Mouse (Mus musculus) R1 (cell line): ENCODE results near the gene Foxk1.
A peak's percentile ranks its signal among the peaks of the same experiment; 100 is the strongest.

Experiments
- DNase-seq: peaks from one replicate; pipeline ENCODE4 v3.0.0-alpha.2; 2018; ENCODE audit warnings: low read depth, low spot score

Foxk1 gene

DNA sequence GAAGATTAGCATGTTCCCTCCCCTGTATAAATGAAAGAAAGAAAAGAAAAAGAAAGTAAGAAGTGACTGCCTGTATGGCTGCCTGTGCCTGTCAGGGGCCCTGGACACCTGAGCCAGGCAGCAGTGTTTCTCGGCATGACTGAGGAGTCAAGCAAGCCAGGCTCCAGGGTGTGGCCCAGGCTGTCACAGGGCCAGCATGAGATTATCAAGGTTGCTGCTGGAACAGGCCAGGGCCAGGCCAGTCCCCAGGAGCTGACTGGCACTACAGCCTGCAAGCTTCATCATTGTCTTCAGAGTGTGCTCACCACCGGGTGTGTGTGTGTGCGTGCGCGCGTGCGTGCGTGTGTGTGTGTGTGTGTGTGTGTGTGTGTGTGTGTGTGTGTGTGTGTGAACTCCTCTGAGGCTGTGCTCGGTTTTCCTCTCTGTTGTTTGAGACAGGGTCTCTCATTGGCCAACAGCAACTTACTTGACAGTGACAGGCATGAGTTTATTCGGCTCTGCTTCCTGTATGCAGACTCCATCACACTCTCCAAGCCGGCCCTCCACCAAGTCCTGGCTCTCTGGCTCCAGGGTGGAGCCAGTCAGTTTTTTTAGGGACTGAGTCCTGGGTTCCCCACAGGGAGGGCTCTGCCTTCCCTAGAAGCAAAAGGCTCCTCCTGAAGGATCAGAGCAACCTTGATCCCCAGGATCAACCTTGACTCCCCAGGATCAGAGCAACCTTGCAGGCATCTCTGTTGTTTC lies 43.7 kb downstream of the Foxk1 start:
- DNase-seq: peak; percentile 52

DNA sequence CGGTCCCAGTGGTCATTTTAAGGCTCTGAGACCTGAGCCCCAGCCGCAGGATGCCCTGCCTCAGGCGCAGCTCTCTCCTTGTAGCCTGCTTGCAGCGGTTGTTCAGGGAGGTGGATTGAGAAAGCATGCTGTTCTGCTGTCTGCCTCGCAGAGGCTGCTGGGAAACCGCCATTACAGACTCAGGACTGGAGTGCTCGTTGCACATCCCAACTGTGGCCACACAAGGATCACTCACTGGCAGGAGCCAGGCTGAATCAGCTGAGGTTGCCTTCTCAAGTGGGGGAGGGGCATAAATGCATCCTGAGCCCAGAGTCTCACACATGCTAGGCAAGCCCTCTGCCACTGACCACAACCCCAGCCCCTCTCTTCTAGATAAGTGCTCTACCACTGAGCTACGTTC lies 44.4 kb downstream of the Foxk1 start:
- DNase-seq: peak; percentile 81

DNA sequence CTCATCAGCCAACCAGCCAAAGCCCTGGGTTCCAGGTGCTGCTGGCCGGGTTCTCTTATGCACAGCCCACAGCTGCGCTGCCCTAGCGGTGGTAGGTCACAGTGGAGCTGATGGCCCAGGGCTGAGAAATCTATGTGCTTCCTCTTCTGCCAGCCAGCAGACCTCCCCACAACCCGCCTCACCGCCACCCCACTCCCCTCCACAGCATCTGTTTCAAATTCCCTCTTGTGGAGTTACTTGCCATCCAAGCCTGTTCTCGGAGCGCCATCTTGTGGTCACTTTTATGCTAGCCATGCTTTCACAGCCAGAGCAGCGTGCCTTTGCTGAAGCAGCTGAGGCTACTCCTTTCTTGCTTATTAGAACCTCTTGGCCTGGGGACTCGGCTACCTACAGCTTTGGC lies 46.8 kb downstream of the Foxk1 start:
- DNase-seq: peak; percentile 93

DNA sequence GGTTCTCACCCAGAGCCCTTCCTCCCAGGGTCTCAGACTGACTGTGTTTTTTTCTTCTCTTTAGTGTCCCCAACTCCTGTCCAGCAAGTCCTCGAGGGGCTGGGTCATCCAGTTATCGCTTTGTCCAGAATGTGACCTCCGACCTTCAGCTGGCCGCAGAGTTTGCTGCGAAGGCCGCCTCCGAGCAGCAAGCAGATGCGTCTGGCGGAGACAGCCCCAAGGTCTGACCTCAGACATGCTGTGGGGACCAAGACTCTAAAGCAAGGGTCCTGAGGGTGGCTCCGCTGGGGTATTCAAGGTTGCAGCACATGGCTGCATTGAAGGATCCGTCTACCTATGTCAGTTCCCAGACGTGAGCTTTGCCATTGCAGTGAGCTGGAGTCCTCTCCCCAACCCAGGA lies 47.3 kb downstream of the Foxk1 start:
- no peak for DNase-seq

DNA sequence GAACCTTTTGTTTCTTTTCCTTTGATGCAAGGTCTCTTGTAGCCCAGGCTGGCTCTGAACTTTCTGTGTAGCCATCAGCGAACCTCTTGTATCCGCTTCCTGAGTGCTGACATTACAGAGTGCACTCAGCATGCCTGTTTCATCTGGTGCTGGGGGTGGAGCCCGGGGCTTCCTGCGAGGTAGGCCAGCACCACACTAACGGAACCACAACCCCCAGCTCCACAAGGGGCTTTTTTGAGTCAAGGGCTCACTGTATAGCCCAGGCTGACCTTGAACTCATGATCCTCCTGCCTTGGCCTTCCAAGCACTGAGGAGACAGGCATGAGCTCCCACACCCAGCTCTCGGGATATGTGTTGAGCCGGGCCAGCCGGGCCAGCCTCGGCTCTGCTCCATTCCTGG lies 49.5 kb downstream of the Foxk1 start:
- peak; percentile 88 for DNase-seq

DNA sequence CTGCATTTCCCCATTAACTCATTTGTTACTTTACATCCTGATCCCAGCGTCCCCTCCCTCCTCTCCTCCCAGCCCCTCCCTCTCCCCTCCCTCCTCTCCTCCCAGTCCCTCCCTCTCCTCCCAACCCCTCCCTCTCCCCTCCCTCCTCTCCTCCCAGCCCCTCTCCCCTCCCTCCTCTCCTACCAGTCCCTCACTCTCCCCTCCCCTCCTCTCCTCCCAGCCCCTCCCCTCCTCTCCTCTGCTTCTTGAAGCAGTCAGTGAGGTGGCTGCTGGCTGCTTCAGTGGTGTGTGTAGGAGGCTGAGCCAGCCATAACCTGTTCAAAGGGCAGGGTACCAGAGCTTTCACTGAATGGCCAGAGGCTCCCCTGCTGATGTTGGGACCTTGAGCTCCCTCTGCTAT lies 50.5 kb downstream of the Foxk1 start:
- peak; percentile 96 for DNase-seq

DNA sequence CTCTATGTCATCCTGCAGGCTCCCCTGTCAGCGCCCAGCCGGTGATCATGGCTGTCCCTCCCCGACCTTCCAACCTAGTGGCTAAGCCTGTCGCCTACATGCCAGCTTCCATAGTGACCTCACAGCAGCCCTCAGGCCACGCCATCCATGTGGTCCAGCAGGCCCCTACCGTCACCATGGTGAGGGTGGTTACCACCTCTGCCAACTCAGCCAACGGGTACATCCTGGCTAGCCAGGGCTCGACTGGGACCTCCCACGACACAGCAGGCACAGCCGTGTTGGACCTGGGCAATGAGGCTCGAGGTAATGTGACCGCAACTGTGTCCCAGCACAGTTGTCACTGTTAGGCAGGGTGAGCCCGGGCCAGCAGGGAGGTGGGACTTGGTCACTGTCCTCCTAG lies 52.4 kb downstream of the Foxk1 start:
- no peak for DNase-seq

DNA sequence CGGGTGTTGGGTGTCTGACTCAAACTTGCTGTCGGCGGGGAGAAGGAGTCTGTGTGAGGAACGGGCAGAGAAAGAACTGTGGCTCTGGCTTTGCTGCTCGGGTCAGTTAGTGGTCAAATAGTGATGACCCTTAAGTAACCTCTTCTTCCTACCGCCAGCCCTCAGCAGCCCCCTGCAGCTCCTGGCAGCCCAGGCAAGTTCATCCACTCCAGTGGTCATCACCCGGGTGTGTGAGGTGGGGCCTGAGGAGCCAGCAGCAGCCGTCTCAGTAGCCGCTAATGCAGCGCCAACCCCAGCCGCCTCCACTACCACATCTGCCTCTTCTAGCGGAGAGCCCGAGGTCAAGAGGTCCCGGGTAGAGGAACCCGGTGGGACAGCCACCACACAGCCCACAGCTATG lies 55.0 kb downstream of the Foxk1 start:
- no peak for DNase-seq

DNA sequence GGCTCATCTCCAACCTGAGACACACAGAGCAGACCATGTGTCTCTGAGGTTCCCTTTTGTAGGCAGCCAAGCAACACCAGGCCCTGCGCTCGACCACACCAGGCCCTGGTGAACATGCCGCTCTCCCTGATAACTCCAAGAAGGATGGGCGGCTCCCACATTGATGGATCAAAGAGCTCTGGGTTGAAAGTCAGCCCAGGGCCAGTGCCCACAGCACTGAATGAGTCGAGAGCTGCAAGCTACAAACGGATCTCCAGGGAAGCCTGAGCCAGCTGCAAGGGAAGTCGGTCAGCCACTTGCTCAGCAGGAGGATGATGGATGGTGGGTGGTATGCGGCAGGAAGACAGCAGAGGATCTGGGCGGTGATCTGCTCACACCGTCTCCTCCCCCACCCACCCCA lies 56.0 kb downstream of the Foxk1 start:
- peak; percentile 63 for DNase-seq

DNA sequence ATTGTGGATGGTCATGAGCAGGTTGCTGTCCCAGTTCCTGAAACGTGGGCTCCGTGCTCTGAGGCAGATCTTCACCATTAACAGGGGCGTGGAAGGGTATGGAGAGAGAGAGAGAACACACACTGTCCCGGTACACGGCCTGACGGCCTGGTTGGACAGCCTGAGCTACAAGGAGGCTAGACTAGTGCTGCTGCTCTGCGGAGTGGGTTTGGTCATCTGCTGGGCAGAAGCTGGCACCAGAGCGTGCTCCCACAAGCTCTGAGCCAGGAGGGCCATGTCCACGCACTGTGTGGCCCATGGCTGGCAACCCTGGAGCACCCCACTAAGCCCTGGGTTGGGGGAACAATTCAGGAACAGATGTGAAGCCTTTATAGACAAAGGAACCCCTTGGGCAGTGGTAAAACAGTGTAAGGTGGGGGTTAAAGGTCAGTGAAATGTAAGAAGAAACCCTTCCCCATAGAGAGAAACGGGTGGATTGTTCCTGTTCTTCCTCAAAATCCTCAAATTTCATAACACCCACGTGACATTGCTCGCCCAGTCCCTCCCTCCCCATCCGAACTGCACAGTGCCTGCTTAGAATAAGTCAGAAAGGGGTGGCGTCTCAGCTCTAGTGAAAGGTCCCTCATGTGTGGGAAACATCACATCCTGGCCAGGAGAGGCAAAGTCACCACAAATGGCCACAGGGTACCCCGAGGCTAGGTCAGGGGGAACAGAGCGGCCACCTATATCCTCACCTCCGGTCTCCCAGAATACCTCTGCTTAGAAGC lies 57.7 kb downstream of the Foxk1 start:
- no peak for DNase-seq

DNA sequence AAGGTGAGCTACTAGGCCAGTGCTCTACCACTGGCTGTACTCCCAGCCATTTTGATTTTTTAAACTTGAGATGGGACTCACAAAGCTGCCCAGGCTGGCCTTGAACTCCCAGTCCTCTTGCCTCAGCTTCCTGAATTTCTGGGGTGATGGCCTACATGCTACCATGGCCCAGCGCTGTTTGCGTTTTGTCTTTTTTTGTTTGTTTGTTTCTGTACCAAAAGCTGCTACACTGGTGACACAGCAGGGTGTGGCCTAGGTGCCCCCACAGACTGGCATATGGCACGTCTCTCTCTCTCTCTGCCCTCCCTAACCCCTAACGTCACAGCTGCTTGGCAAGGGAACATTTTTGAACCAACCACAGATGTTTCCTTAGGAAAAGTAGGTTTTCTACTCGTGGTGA lies 58.5 kb downstream of the Foxk1 start:
- DNase-seq: no peak

DNA sequence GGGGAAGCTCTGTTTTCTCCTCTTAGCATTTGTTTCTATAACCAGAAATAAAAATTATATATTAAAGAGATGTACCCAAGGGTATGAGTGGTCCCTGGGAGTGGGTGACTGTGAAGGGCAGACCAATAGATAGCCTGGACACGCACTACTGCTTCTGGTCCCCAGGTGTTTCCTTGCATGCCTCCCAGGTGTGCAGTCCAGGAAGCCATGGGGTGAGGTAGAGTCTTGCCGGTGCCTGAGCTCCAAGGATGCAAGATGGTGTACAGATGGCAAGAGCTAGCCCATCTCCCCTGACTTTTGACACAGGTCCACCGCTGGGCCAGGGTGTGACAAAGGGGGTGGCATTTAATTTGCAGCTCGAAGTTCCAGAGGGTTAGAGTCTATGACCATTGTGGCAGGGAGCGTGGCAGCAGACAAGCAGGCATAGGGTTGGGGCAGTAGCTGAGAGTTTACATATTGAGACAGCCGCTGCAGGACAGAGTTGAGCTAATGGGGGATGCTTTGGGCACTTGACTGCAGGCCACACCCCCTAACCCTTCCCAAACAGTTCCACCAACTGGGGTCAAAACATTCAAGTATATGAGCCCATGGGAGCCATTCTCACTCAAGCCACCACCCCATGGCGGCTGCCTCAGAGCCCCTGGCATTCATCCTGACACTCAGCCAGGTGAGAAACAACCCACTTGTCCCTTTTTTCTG lies 60.8 kb downstream of the Foxk1 start:
- DNase-seq: no peak

DNA sequence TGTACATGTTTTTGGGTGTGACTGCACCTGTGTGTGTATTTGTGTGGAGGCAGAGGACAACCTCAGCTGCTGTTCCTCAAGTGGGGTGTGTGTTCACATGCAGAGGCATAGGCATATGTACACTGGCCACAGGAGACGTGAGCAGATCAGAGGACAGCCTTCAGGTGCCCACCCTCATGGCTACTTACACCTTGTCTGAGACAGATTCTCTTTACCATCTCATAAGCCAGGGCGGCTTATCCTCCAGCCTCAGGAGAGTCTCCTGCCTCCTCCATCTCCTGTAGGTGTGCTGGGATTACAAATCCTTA lies 61.3 kb downstream of the Foxk1 start:
- no peak for DNase-seq

DNA sequence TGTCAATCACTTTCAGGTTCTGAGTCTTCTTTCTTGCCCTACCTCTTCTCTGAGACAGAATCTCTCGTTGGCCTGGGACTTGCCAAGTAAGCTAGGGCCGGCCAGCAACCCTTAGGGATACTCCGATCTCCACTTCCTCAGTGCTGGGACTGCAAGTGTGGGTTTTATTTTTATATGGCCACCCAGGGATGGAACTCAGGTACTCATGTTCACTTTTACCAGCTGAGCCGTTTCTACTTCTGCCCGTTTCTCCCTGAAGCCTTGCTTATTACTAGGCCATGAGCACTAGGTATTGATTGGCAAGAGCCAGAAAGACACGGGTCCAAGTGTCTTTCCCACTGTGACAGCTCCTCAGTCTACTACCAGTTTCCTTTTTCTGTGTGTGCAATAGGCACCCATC lies 61.7 kb downstream of the Foxk1 start:
- no peak for DNase-seq

DNA sequence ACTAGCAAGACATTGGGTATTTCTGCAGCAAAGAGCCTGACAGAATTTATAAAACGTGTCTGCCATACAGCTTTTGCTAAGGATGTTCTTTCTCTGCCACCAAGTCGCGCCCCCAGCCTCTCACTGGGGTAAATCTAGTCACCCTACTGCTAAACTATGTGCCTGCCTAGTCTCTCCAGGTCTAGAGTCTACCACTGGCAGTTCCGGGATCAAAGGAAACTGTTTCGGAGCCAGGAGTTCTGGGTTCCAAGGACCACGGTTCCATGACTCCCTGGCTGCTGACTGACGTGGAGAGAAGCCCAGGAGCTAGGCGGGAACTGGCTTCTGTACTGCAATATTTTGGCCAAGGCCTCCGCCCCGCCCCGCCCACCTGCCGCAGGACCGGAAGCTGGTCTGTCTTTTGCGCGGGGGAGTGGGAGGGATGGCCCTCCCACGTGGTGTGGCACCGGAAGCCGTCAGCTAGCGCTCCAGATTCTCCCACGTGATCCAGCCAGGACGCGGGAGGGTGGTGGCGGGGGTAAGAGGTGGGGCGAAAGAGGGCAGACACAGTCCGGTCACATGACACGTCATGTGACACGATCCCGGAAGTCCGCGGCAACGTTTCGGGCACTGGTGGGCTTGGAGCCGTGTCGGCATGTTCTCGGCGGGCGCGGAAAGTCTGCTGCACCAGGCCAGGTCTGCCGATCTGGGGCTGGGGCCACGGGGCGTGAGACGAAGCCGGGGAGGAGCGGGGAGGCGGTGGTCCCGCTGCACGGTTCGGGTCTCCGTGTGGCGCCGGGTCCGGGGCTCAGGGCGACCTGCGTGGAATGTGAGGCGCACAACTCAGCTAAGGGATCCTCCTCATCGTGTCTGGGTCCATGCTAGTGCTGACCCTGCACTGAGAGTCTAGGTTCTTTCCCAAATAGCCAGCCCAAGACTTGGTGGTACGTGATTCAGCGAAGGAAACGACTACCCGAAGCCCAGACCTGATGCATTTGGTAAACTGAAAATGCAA lies 62.5 kb downstream of the Foxk1 start, which contains the start of gene Ap5z1:
TSS of gene Ap5z1 (plus strand) at position 484 of the 994 bp plus-strand sequence.
- peak; percentile 99 for DNase-seq

DNA sequence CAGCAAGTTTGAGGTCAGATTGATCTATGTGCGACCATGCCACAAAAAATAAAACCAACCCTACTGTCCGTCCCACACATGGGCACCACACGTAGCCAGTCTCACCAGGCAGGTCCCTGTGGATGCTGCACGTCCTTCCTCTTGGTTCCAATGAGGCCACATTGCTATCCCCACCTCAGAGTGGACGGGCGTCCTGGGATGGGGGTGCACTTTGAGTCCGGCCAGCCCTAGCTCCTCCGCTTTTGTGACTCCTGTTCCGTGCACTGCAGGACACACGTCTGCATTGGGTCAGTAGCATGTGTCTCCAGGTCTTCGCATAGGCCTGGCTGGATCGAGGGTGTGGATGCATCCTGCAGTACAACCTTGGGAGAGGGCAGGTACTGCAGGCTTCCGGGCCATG lies 67.1 kb downstream of the Foxk1 start:
- no peak for DNase-seq

DNA sequence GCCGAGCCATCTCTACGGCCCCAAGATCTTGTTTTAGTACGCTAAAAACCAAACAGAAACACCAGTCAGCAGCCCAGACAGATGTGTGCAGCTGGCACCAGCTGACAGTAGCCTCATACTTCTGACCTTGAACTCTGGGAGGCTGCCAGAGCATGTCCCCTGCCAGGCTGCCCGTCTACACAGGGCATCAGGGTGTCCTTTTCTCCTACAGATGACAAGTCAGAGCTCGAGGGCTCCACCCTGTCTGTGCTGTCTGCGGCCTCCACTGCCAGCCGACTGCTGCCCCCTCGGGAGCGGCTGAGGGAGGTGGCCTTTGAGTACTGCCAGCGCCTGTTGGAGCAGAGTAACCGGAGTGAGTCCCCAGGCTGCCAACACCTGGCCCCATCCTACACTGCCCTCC lies 68.5 kb downstream of the Foxk1 start:
- DNase-seq: no peak

DNA sequence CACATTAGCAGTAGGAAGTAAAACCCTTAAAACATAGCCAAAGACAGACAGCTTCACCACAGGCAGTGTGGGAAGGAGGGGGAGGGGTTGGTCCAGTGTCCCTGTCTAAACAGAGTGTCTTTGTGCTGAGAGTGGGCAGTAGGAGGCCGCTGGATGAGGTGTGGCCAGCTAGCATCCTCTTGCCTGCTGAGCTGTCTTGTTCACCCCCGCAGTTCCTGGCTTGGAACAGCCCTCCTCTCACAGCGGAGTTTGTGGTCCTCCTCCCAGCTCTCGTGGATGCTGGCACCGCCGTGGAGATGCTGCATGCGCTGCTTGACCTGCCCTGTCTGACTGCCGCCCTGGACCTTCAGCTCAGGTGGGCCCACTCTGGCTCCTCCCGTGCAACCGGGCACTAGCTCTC lies 72.4 kb downstream of the Foxk1 start:
- DNase-seq: no peak

DNA sequence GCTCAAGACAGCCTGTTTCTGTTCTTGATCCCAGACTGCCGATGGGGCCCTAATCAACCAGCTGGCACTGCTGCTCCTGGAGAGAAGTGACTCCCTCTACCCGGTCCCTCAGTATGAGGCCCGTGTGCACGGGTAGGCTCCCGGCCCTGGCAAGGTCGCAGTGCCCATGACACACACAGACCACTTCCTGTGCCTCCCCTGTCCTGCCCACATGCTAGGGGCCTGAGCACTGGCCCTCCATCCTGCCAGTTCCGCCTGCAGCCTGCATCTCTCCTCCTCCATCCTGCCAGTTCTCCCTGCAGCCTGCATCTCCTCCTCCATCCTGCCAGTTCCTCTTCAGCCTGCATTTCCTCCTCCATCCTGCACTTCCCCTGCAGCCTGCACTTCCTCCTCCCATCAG lies 74.4 kb downstream of the Foxk1 start:
- no peak for DNase-seq

DNA sequence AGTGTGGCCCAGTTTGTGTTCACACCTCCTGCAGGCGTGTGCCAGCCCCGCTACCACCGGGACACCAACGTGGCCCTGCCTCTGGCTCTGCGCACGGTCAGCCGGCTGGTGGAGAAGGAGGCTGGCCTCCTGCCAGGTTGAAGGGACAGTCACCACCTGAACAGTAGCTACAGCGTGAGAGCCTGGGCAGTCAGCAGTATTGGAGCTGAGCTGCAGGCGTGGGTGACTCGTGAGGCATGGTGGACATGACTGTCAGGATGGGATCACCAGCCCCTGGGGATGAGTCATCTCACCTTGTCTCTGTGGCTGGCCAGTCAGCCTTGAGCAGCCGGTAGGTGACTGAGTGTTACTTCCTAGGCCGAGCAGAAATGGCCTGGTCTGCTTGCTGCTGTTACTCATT lies 76.0 kb downstream of the Foxk1 start:
- DNase-seq: no peak

DNA sequence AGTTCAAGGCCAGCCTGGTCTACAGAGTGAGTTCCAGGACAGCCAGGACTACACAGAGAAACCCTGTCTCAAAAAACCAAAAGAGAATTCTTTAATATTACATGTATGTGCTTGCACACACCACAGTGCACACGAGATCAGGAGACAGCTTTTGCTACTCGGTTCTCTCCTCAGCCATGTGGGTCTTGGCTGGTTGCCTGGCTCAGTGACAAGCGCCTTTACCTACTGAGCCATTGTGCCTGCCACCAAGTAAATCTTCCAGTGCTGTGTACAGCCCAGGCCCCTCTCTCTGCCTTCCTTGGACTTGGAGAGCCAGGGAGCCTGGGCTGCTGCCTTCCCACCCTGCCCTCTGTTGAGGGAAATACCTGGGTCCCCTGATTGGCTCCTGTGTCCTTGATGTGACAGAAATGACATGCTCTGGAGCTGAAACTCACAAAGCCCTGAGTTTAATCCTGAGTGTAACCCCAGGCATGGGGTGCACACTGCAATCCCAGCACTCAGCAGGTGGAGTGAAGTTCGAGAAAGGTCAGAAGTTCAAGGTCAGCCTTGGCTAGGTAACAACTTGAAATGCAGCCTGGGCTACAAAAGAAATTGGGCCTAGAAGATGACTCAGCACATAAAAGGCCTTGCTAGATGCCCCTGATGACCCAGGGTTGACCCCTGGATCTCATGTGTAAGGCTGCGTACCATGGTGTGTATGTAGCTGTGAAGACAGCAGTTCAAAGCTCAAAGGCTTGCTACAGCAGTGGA lies 76.7 kb downstream of the Foxk1 start:
- DNase-seq: peak; percentile 98
